Mouse (Mus musculus) spleen, adult 2 months (tissue): ENCODE data around the gene Apol7c. TPM values are rescaled to one million over a fixed set of nuclear protein-coding genes. Genes with fewer than 3 reads are reported as not detected.
"Not testable (repeated sequence)": the region's sequence is repeated elsewhere in the genome, so short reads cannot be mapped to it uniquely, and the experiment has no call there.

Source experiments
- DNase-seq, 2 experiments: peaks; one replicate each; pipeline versions ENCODE4 v3.0.0 to v3.0.0-alpha.2; 2012 to 2021; ENCODE audit warnings: low spot score in 2 of 2, low read depth in 1 of 2
- H3K27ac ChIP-seq: fragments of 200-500 bp; 2 replicates; pipeline ENCODE4 v1.5.1; 2012; ENCODE audit warnings: low read length, inconsistent platforms; ENCODE audit not compliant: insufficient read depth
- H3K27me3 ChIP-seq: fragments of 200-500 bp; 2 replicates; pipeline ENCODE4 v1.6.1; 2012; ENCODE audit warnings: mild to moderate bottlenecking, moderate library complexity, low read length, inconsistent platforms; ENCODE audit not compliant: control insufficient read depth, insufficient read depth
- H3K36me3 ChIP-seq: fragments of 200-500 bp; 2 replicates; pipeline ENCODE4 v1.6.1; 2012; ENCODE audit warnings: mild to moderate bottlenecking, low read length, inconsistent platforms; ENCODE audit not compliant: control insufficient read depth, insufficient read depth
- H3K4me1 ChIP-seq: fragments of 200-500 bp; 2 replicates; pipeline ENCODE4 v1.6.1; 2011; ENCODE audit warnings: inconsistent platforms; ENCODE audit not compliant: control insufficient read depth, insufficient read depth, insufficient read length
- H3K4me3 ChIP-seq: fragments of 200-500 bp; 2 replicates; pipeline ENCODE4 v1.5.1; 2011; ENCODE audit warnings: mild to moderate bottlenecking, inconsistent platforms; ENCODE audit not compliant: insufficient read depth, insufficient read length; ENCODE audit errors: extremely low read depth
- CTCF ChIP-seq: fragments of 200-500 bp; IDR thresholded peaks from 2 replicates; pipeline ENCODE4 v1.5.1; 2011; ENCODE audit warnings: mild to moderate bottlenecking, inconsistent platforms; ENCODE audit not compliant: insufficient read depth, insufficient read length, insufficient replicate concordance; ENCODE audit errors: extremely low read depth
- POLR2A ChIP-seq: fragments of 200-500 bp; IDR thresholded peaks from 2 replicates; pipeline ENCODE4 v1.6.1; 2011; ENCODE audit warnings: low read depth, low read length, inconsistent platforms
- WGBS: fragments of 180-500 bp; shearing (Covaris S2); methylation state at CpG from one replicate; pipeline ENCODE4 v1.1.7; 2018; 5-methylcytosine and 5-hydroxymethylcytosine counted together
- polyA plus RNA-seq: library from polyadenylated mRNA; depleted of rRNA; stranded (reverse); fragments of >200 nt; gene quantifications from 2 replicates; pipeline ENCODE4 v1.2.3, GENCODE M21; 2012; rRNA removed

The Apol7c gene
- polyA plus RNA-seq, 1 experiment, result 27.9 TPM

DNA sequence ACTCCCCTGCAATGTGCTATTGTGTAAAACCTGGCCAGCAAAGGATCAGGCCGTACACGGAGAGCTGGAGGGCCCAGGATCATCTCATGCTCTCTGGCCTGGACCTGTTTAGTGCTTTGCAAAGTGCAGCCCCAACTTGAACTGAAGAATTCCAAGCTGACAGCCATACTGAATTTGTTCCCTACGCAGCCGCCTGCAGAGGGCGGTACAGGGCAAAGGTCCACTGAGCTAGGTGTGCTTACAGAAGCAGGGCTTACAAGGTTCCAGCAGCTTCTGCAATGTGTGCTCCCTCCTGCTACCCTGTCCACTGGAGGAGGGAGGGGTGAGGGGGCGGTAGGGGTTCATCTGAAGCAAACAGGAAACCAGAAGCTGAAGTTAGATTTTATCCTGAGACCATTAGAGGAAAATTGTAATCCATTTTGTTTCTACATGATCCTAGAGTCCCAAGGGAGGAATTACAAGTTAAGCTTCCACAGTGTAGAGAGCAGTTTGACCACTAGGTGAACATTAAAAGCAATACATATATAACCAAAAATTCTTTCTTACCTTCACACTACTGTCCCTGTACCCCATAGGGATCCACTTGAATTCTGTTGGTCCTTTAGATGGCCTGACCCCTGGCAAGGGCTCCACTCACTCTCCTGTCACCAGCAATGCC lies 9.8 kb downstream of the Apol7c start:
- H3K4me1 ChIP-seq, H3K36me3 ChIP-seq, H3K4me3 ChIP-seq, H3K27me3 ChIP-seq, H3K27ac ChIP-seq: not testable (repeated sequence)
- peak in 1 of 2 experiments; percentile 11 for DNase-seq
- WGBS, result 17% methylated on average over 6 of the region's 6 CpGs
- peak; percentile 5; the same call in 1 of the 2 replicates for TF ChIP-seq CTCF

DNA sequence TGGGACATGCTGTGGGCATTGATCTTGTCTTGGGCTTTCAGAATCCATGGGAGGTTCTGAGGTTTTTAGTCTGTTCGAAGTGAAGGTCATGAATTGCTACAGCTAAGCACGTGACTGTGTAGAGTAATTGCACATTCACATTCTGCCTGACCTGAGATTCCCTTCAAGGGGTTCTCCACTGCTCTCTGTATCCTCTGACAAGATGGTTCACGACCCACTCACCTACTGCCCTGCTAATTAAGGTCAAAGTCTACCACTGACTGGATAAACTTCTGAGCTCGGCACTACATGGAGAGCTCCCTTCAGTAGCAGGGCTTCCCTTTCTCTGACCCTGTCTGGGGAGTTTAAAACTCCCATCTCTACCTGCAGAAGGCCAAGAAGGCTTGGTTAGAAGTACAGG lies 12.5 kb downstream of the Apol7c start:
- H3K27me3 ChIP-seq, DNase-seq, H3K36me3 ChIP-seq, H3K27ac ChIP-seq, H3K4me3 ChIP-seq, H3K4me1 ChIP-seq: not testable (repeated sequence)
- WGBS, result 70% methylated on average over 4 of the region's 4 CpGs

DNA sequence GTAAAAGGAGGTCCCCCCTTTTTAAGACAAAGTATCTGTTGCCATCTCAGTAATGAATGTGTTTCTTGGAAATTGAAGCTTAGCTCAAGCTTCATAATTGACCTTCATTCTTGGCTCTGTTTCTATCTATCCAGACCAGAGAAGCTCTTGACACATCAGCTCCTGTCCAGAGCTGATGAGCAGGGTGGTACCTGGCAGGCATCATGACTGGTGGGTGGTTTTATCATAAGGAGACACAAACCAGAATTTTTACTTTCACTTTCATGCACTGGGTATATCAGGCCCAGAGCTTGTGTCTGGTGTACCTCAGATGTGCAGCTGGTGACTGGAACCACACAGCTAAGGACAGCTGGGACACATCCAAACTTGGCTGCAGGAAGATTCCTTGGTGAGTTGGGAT lies 25.1 kb downstream of the Apol7c start, which contains the start of gene Apol11a:
TSS of gene Apol11a (plus strand) at position 306 of the 400 bp plus-strand sequence.
- H3K27me3 ChIP-seq, H3K36me3 ChIP-seq, DNase-seq: not testable (repeated sequence)

DNA sequence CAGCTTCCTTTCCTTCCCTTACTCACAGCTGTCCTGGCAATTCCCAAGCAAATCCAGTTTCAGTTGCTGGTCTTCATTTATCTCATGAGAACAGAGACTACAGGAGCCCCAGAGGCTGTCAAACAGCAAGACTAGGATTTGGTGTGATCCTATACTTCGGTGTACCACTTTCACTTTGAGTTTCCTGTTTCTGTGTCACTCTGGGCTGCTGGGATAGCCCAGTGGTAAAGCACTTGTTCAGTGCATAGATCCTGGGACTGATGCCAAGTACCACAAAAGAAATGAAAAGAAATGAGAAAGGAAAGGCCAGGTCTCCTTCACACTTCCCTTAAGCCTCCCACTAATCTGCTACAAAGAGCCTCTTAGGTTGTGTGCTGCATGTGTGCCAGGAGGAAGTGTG lies 38.4 kb downstream of the Apol7c start:
- not testable (repeated sequence) for H3K4me1 ChIP-seq, H3K27ac ChIP-seq, H3K36me3 ChIP-seq, DNase-seq, H3K4me3 ChIP-seq, H3K27me3 ChIP-seq
- 0% methylated on average over 1 of the region's 1 CpGs for WGBS

More for the DNA sequence above, 25.1 kb downstream of the Apol7c start, which contains the start of gene Apol11a:
- H3K27ac ChIP-seq, H3K4me1 ChIP-seq, H3K4me3 ChIP-seq: not testable (repeated sequence)

DNA sequence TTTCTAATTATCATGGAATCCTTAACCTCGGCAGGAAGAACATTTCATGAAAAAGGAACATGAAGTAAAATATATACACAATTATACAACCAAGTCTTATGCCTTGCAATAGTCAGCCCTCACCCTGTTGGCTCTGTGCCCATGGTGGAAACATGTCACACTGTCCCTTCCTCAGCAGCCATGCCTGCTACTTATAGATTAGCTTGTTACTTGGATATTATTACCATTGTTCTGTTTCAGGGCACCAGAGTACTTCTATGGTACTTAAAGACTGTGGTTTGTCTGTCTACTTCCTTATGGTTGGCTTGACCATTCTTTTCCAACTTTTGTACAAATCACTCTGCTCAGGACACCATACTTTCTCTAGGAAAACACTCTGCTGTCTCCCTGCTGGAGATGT lies 39.9 kb downstream of the Apol7c start:
- H3K4me1 ChIP-seq, H3K27ac ChIP-seq, H3K36me3 ChIP-seq, H3K27me3 ChIP-seq, DNase-seq, H3K4me3 ChIP-seq: not testable (repeated sequence)
- no CpG with 5 or more reads among the region's 1 CpGs for WGBS

DNA sequence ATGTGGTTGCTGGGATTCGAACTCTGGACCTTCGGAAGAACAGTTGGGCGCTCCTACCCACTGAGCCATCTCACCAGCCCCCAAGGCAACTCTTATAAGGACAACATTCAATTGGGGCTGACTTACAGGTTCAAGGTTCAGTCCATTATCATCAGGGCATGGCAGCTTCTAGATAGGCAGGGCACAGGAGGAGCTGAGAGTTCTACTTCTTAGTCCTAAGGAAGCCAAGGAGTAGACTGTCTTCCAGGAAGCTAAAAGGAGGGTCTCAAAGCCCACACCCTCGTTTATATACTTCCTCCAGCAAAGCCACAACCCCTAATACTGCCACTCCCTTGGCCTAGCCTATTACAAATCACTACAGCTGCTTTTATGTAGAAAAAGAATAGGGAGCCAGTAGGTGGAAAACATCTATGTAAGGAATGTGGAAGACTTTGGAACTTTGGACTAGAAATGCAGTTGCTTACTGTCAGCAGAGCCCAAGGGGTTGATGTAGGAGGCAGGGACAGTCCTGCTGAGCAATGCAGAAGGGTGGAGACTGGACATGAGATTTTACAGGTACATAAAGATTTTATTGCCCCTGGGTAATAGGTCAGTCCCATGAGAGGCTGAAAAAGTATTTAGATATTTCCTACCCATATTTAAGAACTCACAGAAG lies 50.8 kb downstream of the Apol7c start:
- 68% methylated on average over 4 of the region's 4 CpGs for WGBS
- Histone ChIP-seq H3K36me3 (no peaks in the 10 kb centered on the region), H3K27ac (no peak overlapping the region), H3K27me3 (no peaks in the 10 kb centered on the region), H3K4me3 (no peak overlapping the region), H3K4me1 (no peaks in the 10 kb centered on the region)
- TF ChIP-seq CTCF (no peak), POLR2A (no peak)
- no peak for DNase-seq

DNA sequence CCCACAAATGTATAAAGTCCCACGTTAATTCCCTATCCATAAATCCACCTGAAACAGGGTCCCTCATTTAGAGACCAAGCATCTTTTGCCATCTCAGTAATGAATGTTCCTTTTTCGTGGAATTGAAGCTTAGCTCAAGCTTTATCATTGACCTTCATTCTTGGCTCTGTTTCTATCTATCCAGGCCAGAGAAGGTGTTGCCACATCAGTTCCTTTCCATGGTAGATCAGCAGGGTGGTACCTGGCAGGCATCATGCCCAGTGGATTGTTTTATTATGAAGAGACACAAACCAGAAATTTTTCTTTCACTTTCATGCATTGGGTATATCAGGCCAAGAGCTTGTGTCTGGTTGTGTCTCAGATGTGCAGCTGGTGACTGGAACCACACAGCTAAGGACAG lies 56.4 kb downstream of the Apol7c start, which contains the start of gene Apol10a:
TSS of gene Apol10a (plus strand) at position 355 of the 400 bp plus-strand sequence.
- DNase-seq, H3K27me3 ChIP-seq, H3K4me1 ChIP-seq, H3K4me3 ChIP-seq, H3K27ac ChIP-seq, H3K36me3 ChIP-seq: not testable (repeated sequence)
- 69% methylated on average over 2 of the region's 2 CpGs for WGBS

Other genes starting within 250 kb of the Apol7c start
- 6.6 and 10.0 TPM in 2 replicates for gene Rbfox2, start 226.3 kb downstream of the Apol7c start, polyA plus RNA-seq
- gene Apol7a, start 134.2 kb downstream of the Apol7c start, polyA plus RNA-seq, result 0.12 and 0.18 TPM in 2 replicates
- 0.50 and 0.67 TPM in 2 replicates for gene Apol9a, start 122.2 kb downstream of the Apol7c start, polyA plus RNA-seq
- gene Apol7b, start 85.8 kb downstream of the Apol7c start, polyA plus RNA-seq, result 0.11 and 0.19 TPM in 2 replicates
- gene Apol10a, start 56.3 kb downstream of the Apol7c start, polyA plus RNA-seq, result 0.04 and 0.13 TPM in 2 replicates
- 0.09 and 0.48 TPM in 2 replicates for gene Apol11a, start 25.0 kb downstream of the Apol7c start, polyA plus RNA-seq
- gene 1700025B11Rik, start 28.6 kb upstream of the Apol7c start, polyA plus RNA-seq, result not detected in 2 replicates
- gene Apol10b, start 62.8 kb upstream of the Apol7c start, polyA plus RNA-seq, result 0.46 and 0.53 TPM in 2 replicates
- 0.22 TPM in 1 of 2 replicates, not detected in the other for gene Gm36245, start 65.9 kb upstream of the Apol7c start, polyA plus RNA-seq
- 4.4 and 16.3 TPM in 2 replicates for gene Apol11b, start 110.0 kb upstream of the Apol7c start, polyA plus RNA-seq
- gene Apol7e, start 165.5 kb upstream of the Apol7c start, polyA plus RNA-seq, result 9.8 and 10.6 TPM in 2 replicates
- 1.4 and 2.7 TPM in 2 replicates for gene Apol9b, start 195.7 kb upstream of the Apol7c start, polyA plus RNA-seq
- gene Apol8, start 223.7 kb upstream of the Apol7c start, polyA plus RNA-seq, result 4.3 and 5.9 TPM in 2 replicates